Mouse (Mus musculus) frontal cortex, postnatal 14 days (tissue): ENCODE data around the gene Trappc4.
"Not testable (repeated sequence)": the region's sequence is repeated elsewhere in the genome, so short reads cannot be mapped to it uniquely, and the experiment has no call there.

Experiments used
- DNase-seq, 2 experiments: peaks; one replicate each; pipeline ENCODE4 v3.0.0; 2022; ENCODE audit warnings: low spot score in 2 of 2

Gene Trappc4

GRCm38 (mm10) chr9:44406906-44407751 lies at the start of gene Trappc4, which contains the start of gene Rps25:
Gene Trappc4, minus strand, starts transcription at chr9:44407600.
Gene Rps25, plus strand, starts transcription at chr9:44407139.
- peak; percentile 88 to 89 for DNase-seq

GRCm38 (mm10) chr9:44454891-44455220 lies 47.5 kb upstream of the Trappc4 start, which contains the start of gene Upk2:
Gene Upk2, minus strand, starts transcription at chr9:44454976.
- DNase-seq = no peak

DNA sequence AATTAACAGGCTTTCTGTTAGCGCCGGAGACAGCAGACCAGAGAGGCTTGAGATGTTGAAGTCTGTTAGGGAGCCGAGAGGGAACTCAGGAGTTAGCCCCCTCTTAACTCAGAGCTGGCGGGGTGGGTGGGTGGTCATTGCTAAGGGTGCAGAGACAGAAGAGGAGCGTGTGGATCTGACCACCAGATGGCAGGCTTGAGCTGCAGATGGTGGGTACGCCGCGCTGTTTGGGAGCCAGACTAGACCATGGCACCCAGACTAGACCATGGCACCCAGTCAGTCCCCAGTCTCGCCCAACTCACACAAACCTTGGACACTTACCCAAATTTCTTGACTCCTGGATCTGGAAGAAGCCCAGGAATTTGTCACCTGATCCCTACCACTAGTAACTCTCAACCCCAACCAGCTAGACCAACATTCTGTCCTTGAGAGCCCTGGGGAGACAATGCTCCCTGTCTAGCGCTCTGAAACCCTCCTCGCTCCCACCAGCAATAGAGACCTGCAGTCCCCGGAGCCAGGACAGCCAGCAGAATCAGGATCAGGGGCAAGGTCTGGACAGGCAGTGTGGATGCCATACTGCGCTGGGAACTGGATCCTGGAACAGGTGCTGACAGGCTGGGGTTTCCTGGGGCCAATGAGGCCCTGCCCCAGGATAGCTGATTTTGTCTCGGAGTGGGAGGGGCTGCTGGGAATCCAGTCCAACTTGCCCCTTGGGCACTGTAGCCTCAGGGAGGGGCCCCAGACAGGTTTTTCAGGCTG lies 46.9 kb upstream of the Trappc4 start:
- peak in 1 of 2 experiments; percentile 81 for DNase-seq

- DNase-seq = no peak
These were observed 43.0 kb upstream of the Trappc4 start for GRCm38 (mm10) chr9:44450387-44450786.

GRCm38 (mm10) chr9:44444402-44445025 lies 37.1 kb upstream of the Trappc4 start:
- not testable (repeated sequence) for DNase-seq

- no peak for DNase-seq
These were observed 33.6 kb upstream of the Trappc4 start, which contains the start of gene Foxr1 for GRCm38 (mm10) chr9:44440961-44441360. Gene Foxr1, minus strand, starts transcription at chr9:44441136.

- DNase-seq = no peak
These were observed 28.3 kb upstream of the Trappc4 start for GRCm38 (mm10) chr9:44435747-44436146.

DNA sequence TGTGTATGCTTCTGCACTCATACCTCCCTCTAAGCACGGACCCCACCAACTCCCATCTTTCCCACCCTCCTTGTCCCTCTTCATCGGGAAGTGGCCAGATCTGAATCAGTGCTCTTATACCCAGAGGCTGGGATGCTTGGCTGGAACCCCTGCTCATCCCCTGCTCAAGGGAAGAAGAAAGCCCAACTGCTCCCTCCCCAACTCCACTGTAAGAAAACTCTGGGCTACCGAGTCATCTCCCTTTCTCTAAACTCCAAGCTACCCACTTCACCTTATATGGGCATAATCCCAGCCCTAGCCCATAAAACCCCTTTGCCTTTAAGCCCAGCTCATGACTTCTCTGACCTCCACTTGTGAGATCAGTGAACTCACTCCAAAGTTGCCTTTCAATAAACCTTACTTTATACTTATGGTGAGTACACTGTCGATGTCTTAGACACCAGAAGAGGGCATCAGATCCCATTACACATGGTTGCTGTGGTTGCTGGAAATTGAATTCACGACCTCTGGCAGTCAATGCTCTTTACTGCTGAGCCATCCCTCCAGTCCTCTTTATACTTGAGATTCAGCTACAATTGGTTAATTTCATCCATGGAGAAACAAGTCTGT lies 25.3 kb upstream of the Trappc4 start:
- no peak for DNase-seq

DNA sequence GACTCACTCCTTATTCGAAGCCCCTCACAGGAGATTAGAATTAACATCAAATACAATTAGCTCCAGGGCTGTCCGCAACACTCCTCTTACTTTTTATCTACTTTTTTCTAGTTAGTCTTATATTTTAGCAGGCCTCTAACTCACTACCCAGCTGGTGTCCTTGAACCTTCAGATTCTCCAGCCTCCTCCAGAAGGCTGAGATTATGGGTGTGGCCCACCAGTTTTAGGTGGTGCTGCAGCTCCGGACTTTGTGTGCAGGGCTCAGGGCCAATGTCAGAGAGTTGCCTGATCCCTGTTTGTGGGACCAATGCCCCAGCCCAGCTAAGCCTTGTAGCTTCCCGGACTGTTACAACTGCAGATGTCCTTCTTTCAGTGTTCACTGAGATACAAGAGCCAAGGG lies 16.2 kb upstream of the Trappc4 start:
- DNase-seq = no peak

- no peak for DNase-seq
These were observed 13.0 kb upstream of the Trappc4 start for GRCm38 (mm10) chr9:44420280-44420898.

DNA sequence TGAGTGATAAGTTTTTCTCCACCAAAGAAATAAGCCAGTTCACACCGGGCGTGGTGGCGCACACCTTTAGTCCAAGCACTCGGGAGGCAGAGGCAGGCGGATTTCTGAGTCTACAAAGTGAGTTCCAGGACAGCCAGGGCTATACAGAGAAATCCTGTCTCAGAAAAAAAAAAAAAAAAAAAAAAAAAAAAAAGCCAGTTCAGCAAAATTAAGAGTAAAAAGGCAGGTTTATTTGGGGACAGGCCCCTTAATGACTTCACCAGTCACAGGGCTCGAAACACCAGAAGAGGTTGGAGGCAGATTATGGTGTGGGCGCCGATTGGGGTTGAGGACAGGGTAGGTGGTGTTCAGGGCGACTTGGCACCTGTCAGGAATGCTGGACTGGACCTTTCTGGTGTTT lies 12.3 kb upstream of the Trappc4 start:
- DNase-seq = not testable (repeated sequence)

DNA sequence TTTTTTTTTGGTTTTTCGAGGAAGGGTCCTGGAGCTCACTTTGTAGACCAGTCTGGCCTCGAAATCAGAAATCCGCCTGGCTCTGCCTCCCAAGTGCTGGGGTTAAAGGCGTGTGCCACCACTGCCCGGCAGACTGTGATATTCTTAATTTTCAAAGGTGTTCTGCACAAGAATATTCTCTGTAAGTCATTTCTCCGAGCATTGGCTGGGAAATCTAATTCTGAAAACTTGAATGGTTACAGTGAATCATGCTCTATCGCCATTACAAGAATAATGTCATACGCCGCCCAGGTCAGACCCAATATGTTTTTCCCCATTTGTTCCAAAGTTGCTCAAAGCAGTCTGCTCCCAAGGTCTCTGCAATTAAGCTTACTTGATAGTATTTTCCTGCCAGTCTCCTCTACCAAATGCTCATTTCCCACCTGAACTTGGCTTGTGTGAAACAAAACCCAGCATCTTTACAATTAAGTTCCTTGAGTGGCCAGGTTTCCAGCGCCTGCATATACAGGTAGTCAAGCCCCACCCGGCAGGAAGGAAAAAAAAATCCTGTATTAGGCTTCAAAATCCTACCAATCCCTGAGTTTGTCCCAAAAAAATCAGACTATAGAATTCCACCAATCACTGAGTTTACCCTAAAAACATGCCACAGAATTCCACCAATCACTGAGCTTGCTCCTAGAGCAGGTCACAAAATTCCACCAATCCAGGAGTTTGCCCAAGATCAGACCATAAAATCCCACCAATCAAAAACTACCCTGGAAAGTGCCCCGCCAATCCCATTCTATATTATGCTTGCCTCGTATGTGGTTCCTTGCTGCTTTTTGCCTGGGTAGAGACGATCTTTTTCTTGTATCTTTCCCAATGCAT lies 11.4 kb upstream of the Trappc4 start, which contains the start of gene Ccdc84:
TSS of gene Ccdc84 (minus strand) at position 51 of the 867 bp plus-strand sequence.
- DNase-seq = no peak

- peak; percentile 89 to 90 for DNase-seq
These were observed 10.5 kb upstream of the Trappc4 start for GRCm38 (mm10) chr9:44417892-44418363.

DNA sequence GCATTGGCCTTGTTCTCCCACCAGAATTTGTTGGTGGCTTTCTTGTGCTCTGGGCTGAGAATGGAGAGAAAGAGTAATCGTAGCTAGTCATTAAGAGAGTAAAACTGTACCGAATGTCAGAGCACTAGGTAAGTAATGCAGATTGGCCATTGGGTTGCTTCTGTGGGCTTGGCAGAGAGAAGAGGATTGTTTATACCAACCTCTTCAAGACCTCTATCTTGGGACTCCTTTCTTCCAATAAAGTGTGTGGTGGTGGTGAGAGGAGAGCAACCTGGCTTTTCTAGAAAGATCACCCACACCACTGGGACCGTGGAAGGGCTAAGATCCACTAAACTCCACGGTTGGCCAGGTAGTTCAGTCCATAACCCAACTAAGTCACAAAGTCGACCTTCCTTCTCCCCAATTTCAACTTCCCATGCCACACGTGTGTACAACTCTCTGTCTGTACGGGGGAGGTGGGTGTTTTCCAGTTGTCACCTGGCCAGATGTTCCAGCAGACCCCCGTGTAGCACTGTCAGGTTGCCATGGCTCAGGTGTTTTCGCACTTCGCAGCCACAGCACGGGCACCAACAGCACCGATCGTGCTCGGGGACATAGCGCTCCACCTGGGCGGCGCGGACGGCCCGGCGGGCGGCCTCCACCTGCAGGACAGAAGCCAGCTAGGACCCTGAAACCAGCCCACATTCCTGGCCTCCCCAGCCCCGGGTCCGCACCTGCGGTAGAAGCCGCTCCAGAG lies 9.9 kb upstream of the Trappc4 start:
- DNase-seq = no peak

- no peak for DNase-seq
These were observed 5.4 kb upstream of the Trappc4 start for GRCm38 (mm10) chr9:44412781-44413180.

GRCm38 (mm10) chr9:44412306-44412705 lies 4.9 kb upstream of the Trappc4 start:
- no peak for DNase-seq

- DNase-seq = no peak
These were observed 4.3 kb upstream of the Trappc4 start for GRCm38 (mm10) chr9:44411601-44412130.

GRCm38 (mm10) chr9:44410647-44411336 lies 3.4 kb upstream of the Trappc4 start:
- no peak for DNase-seq

- DNase-seq = not testable (repeated sequence)
These were observed 1.3 kb upstream of the Trappc4 start for GRCm38 (mm10) chr9:44408693-44409092.
